Mouse (Mus musculus) forebrain, postnatal 0 days (tissue): ENCODE data around the gene Fzr1. TPM values are rescaled to one million over a fixed set of nuclear protein-coding genes. Genes with fewer than 3 reads are reported as not detected.

Experiments
- ATAC-seq: fragments of 200-750 bp; cut with Nextera tagmentation; 2 replicates; pipeline ENCODE4 v1.8.0; 2017; ENCODE audit warnings: mild to moderate bottlenecking, moderate library complexity
- DNase-seq: peaks from one replicate; pipeline ENCODE4 v3.0.0-alpha.2; 2015
- H3K27ac ChIP-seq: fragments of 300-500 bp; sonication (generic); 2 replicates; pipeline ENCODE4 v1.5.1; 2014; ENCODE audit warnings: low read depth, mild to moderate bottlenecking, antibody characterized with exemption, low read length, moderate library complexity, mixed read lengths
- H3K27me3 ChIP-seq: fragments of 300-500 bp; sonication (generic); 2 replicates; pipeline ENCODE4 v1.6.1; 2014; ENCODE audit warnings: mild to moderate bottlenecking, low read length, mixed read lengths; ENCODE audit not compliant: insufficient read depth
- H3K36me3 ChIP-seq: fragments of 300-500 bp; sonication (generic); 2 replicates; pipeline ENCODE4 v1.6.1; 2014; ENCODE audit warnings: mild to moderate bottlenecking, moderate library complexity; ENCODE audit not compliant: insufficient read depth
- H3K4me1 ChIP-seq: fragments of 300-500 bp; sonication (generic); 2 replicates; pipeline ENCODE4 v1.6.1; 2014; ENCODE audit warnings: antibody characterized with exemption; ENCODE audit not compliant: insufficient read depth
- H3K4me2 ChIP-seq: fragments of 300-500 bp; sonication (generic); 2 replicates; pipeline ENCODE4 v1.6.1; 2014; ENCODE audit warnings: low read depth, mild to moderate bottlenecking, moderate library complexity
- H3K4me3 ChIP-seq: fragments of 300-500 bp; sonication (generic); 2 replicates; pipeline ENCODE4 v1.5.1; 2014; ENCODE audit warnings: low read depth, low read length, mixed read lengths
- H3K9ac ChIP-seq: fragments of 300-500 bp; sonication (generic); 2 replicates; pipeline ENCODE4 v1.6.1; 2014; ENCODE audit warnings: mild to moderate bottlenecking
- H3K9me3 ChIP-seq: fragments of 300-500 bp; sonication (generic); 2 replicates; pipeline ENCODE4 v1.6.1; 2016; ENCODE audit warnings: low read length
- CTCF ChIP-seq: sonication (generic); IDR thresholded peaks from 2 replicates; pipeline ENCODE4 v1.5.1; 2016; ENCODE audit warnings: antibody characterized with exemption, control low read depth, low read depth
- WGBS: fragments of 180-500 bp; shearing (Covaris S2); extraction: QIAGEN DNeasy Blood & Tissue Kit; methylation state at CpG from one replicate; pipeline ENCODE4 v1.1.7; 2014; 5-methylcytosine and 5-hydroxymethylcytosine counted together
- polyA plus RNA-seq: library from polyadenylated mRNA; unstranded; fragments of >200 nt; fragmentation: Nextera tagmentation; extraction: Ambion mirVana; gene quantifications from 2 replicates; pipeline ENCODE4 v1.2.1, GENCODE M21; 2015
- total RNA-seq: library from RNA; depleted of rRNA; stranded (reverse); fragments of >200 nt; gene quantifications from 2 replicates; pipeline ENCODE4 v1.2.3, GENCODE M21; 2014

Fzr1 gene
- total and polyA plus RNA-seq, 2 experiments from 2014 or later = 67.2 to 132 TPM

DNA sequence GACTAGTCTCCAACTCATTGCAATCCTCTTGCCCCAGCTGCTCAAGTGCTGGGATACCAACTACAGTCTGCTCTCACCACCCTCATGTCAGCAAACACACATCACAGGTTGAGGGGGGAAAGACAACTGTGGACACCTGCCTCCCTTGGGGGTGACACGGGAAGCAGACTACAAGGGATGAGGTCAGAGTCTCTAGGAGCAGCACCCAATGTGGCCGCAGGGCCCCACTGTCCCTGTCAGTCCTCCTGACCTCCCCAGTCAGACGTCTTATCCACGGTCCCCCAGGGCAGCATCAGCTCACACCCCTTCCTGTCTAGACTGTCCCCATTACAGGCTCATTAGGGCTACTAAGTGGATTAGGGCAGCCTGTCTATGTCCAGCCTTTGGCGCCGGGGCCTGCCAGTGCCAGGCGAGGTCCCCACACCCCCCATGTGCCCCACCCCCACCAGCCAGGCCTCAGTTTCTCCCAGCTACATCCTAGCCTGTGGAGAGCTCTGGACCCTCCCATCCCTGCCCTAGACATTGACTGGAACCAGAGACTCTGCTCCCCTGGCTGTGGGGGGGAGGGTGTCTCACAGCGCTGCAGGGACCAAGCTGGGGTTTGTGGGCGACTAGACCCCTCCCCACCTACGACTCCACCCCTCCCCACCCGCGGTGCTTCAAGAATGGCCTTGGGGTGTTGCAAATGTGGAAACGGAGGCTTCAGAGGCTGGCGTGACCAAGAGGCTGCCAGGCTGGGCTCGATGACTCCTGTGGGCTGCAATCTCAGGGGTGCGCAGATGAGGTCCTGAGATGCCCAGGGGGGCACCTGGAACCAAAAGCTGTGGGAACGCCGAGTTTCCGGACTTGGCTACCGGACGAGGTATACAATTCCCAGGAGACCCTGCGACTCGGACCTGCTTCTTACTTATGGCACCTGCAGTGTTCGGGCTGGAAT, 28.5 kb upstream of the Fzr1 start:
- peaks cover 8% of the 10 kb centered on the region for H3K4me1 ChIP-seq
- H3K4me3 ChIP-seq = no peak overlapping the region
- H3K27ac ChIP-seq = no peak overlapping the region
- DNase-seq (no peak), ATAC-seq (no peak)
- TF ChIP-seq CTCF = no peak
- no peaks in the 10 kb centered on the region for H3K27me3 ChIP-seq
- no peak overlapping the region for H3K9ac ChIP-seq
- H3K9me3 ChIP-seq = no peaks in the 10 kb centered on the region
- WGBS = 37% methylated on average over 24 of the region's 24 CpGs
- H3K4me2 ChIP-seq = peak overlapping the region; percentile 10; the same call in 1 of the 2 replicates
- H3K36me3 ChIP-seq = peaks cover 27% of the 10 kb centered on the region; the same call in 1 of the 2 replicates

DNA sequence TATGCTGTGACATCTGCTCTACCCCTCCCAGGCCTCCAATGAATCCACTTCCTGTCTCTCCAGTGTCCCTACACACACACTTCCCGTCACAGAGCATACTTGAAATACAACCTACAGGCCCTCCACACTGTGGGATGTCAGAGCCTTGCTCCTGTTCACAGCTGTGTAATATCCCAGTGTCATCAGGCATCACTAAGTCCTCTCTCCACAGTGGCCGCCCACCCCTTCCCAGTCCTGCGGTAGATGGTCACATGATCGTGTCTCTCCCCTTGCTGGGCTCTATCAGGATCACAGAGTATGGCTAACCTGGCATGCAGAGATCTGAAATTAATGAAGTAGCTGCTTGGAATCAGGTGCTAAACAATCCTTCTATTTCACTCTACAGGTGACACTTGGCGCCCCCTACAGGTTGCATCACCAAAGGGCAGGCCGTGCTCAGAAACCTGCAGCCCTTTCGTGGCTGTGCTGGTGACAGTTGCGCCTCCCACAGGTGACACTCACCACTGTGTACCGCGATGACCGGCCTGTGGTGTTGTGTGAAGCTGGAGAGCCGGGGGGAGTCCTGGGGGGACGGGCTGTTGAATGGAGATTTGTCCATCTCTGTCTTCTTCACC, 27.4 kb upstream of the Fzr1 start:
- no peak overlapping the region for H3K27ac ChIP-seq
- DNase-seq = no peak
- no peaks in the 10 kb centered on the region for H3K9me3 ChIP-seq
- H3K9ac ChIP-seq = no peak overlapping the region
- H3K36me3 ChIP-seq = peaks cover 27% of the 10 kb centered on the region; the same call in 1 of the 2 replicates
- H3K4me2 ChIP-seq = no peak overlapping the region
- 47% methylated on average over 13 of the region's 13 CpGs for WGBS
- TF ChIP-seq CTCF = peak; percentile 74
- H3K4me3 ChIP-seq = no peak overlapping the region
- no peaks in the 10 kb centered on the region for H3K27me3 ChIP-seq
- ATAC-seq = no peak
- H3K4me1 ChIP-seq = peaks cover 9% of the 10 kb centered on the region

DNA sequence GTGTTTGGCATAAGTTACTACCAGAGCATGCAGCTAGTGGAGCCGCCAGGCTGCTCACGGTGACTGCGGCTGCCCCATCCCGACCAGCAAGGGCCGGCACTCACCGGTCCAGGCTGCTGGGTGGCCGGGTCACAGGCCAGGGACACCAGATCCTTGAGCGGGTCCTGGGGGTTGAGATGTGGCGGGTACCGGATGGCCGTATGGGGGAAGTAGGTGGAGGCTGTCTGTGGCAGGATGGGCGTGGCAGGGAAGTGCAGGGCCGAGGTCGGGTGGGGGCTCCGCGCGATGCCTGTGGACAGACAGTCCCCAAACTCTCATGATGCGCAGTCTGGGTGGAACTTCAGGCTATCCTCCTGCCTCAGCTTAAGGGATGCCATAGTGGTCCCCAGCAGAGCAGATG, 26.4 kb upstream of the Fzr1 start:
- Histone ChIP-seq H3K36me3 (peaks cover 36% of the 10 kb centered on the region), H3K27ac (no peak overlapping the region), H3K4me2 (no peak overlapping the region), H3K9ac (no peak overlapping the region), H3K27me3 (no peaks in the 10 kb centered on the region), H3K4me1 (peaks cover 9% of the 10 kb centered on the region), H3K9me3 (no peaks in the 10 kb centered on the region), H3K4me3 (no peak overlapping the region)
- no peak for DNase-seq
- TF ChIP-seq CTCF = no peak
- WGBS = 70% methylated on average over 17 of the region's 18 CpGs
- no peak for ATAC-seq

DNA sequence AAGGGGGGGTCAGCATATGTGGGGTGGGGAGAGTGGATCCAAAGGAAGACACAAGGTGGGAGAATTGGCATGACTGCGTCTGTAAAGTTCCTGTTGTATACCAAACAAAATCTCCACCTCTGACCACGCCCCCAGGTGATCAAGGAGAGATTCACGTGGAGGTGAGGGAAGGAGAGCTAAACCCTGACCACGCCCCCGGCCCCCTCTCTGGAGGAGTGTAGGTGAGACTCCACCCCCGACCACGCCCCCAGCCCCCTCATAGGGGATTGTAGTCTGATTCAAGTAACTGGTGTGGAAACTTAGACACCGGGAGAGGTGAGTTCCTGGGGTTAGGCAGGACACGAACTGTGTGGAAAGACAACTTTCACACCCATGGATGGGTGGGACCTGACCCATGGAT, 25.8 kb upstream of the Fzr1 start:
- Histone ChIP-seq H3K4me3 (no peak overlapping the region), H3K4me1 (peaks cover 9% of the 10 kb centered on the region), H3K27ac (no peak overlapping the region), H3K9me3 (no peaks in the 10 kb centered on the region), H3K4me2 (no peak overlapping the region), H3K27me3 (no peaks in the 10 kb centered on the region), H3K9ac (no peak overlapping the region), H3K36me3 (peaks cover 41% of the 10 kb centered on the region)
- WGBS = 27% methylated on average over 9 of the region's 9 CpGs
- no peak for TF ChIP-seq CTCF
- DNase-seq = no peak
- no peak for ATAC-seq

DNA sequence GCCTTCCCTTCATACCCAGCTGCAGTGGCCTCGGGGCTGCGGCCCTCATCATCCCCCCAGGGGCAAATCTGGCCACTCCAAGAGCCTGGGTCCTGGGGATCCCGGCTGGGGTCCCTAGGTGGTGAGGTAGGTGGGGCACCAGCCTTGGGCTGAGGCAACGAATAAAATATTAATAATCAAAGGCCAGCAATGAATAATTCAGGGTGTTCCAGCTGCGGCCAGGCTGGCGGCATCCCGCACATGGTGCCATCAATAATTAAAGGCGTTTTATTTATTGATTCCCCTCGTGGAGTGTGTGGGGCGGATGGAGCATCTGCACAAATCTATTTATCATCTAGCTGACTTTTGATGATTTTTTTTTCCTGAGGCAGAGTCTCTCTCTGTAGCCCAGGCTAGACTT, 25.2 kb upstream of the Fzr1 start:
- 62% methylated on average over 10 of the region's 10 CpGs for WGBS
- no peaks in the 10 kb centered on the region for H3K27me3 ChIP-seq
- no peak overlapping the region for H3K27ac ChIP-seq

DNA sequence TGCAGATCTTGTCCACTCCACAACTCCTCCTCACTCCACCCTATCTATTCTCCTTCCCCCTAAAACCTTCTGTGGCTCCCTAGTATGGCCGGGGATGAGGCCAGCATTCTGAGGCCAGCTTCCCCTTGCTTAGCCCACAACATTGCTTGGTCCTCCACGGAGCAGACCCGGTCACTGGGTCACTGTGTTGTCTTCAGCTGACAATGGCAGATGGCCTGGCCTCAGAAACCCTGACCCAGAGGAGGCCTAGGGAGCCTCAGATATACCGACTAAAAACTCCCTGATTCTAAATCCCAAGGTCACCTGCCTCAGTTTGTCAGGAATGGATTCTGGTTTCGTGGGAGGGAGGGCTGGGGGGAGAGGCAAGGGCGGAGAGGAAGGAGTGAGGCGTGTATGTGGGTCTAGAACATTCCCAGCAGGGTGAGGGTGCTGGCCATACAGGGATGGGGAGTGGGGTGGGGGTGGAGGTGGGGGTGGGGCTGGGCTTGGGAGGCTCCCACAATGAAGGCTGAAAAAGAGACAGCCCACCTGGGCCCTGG, 24.0 kb upstream of the Fzr1 start:
- no peak overlapping the region for H3K4me3 ChIP-seq
- no peak for TF ChIP-seq CTCF
- H3K36me3 ChIP-seq = peaks cover 30% of the 10 kb centered on the region
- 0 out of 2 replicates have a peak overlapping the region, but pooled peaks have one; percentile 18 for H3K9ac ChIP-seq
- no peak for ATAC-seq
- peak overlapping the region; percentile 70 for H3K27ac ChIP-seq
- 23% methylated on average over 7 of the region's 7 CpGs for WGBS
- H3K4me2 ChIP-seq = 0 out of 2 replicates have a peak overlapping the region, but pooled peaks have one; percentile 5
- peaks cover 9% of the 10 kb centered on the region for H3K4me1 ChIP-seq
- no peak for DNase-seq
- H3K27me3 ChIP-seq = no peaks in the 10 kb centered on the region
- no peaks in the 10 kb centered on the region for H3K9me3 ChIP-seq

More for the DNA sequence above, 25.2 kb upstream of the Fzr1 start:
- Histone ChIP-seq H3K4me1 (peaks cover 9% of the 10 kb centered on the region), H3K9me3 (no peaks in the 10 kb centered on the region), H3K9ac (no peak overlapping the region), H3K4me2 (no peak overlapping the region), H3K36me3 (peaks cover 41% of the 10 kb centered on the region), H3K4me3 (no peak overlapping the region)
- DNase-seq (no peak), ATAC-seq (no peak)
- TF ChIP-seq CTCF = no peak
